Mouse (Mus musculus) lung, adult 18-20 months (tissue): ENCODE data around the gene Efna4.

Experiments used
- DNase-seq, 2 experiments: peaks; one replicate each; pipeline ENCODE4 v3.0.0; 2022; ENCODE audit warnings: mixed read lengths in 2 of 2

The Efna4 gene

GRCm38 (mm10) chr3:89330346-89330745, 7.5 kb downstream of the Efna4 start:
- no peak for DNase-seq

- no peak for DNase-seq
Observed at GRCm38 (mm10) chr3:89328623-89329022, 9.2 kb downstream of the Efna4 start.

- DNase-seq, result no peak
Observed at GRCm38 (mm10) chr3:89327371-89327870, 10.4 kb downstream of the Efna4 start.

GRCm38 (mm10) chr3:89325882-89326281, 11.9 kb downstream of the Efna4 start:
- no peak for DNase-seq

GRCm38 (mm10) chr3:89322514-89323165, 15.2 kb downstream of the Efna4 start, which contains the start of gene Efna3:
TSS of gene Efna3 (minus strand) at chr3:89322965.
- peak; percentile 74 to 76 for DNase-seq

- no peak for DNase-seq
Observed at GRCm38 (mm10) chr3:89322131-89322500, 15.7 kb downstream of the Efna4 start.

- DNase-seq, result peak in 1 of 2 experiments; percentile 23
Observed at GRCm38 (mm10) chr3:89321183-89322130, 16.4 kb downstream of the Efna4 start.

GRCm38 (mm10) chr3:89320581-89321182, 17.1 kb downstream of the Efna4 start:
- DNase-seq, result peak in 1 of 2 experiments; percentile 21

GRCm38 (mm10) chr3:89319591-89320350, 18.1 kb downstream of the Efna4 start:
- DNase-seq, result no peak

- DNase-seq, result no peak
Observed at GRCm38 (mm10) chr3:89318971-89319590, 18.7 kb downstream of the Efna4 start.

GRCm38 (mm10) chr3:89318316-89318715, 19.5 kb downstream of the Efna4 start:
- DNase-seq, result no peak

GRCm38 (mm10) chr3:89317246-89317645, 20.6 kb downstream of the Efna4 start:
- DNase-seq, result no peak

GRCm38 (mm10) chr3:89316833-89317232, 21.0 kb downstream of the Efna4 start:
- DNase-seq, result peak; percentile 86 to 90

GRCm38 (mm10) chr3:89315930-89316831, 21.6 kb downstream of the Efna4 start:
- peak; percentile 41 to 49 for DNase-seq

GRCm38 (mm10) chr3:89315195-89315929, 22.5 kb downstream of the Efna4 start:
- DNase-seq, result peak; percentile 79 to 85

GRCm38 (mm10) chr3:89314791-89315190, 23.0 kb downstream of the Efna4 start:
- DNase-seq, result peak; percentile 68 to 79

GRCm38 (mm10) chr3:89314340-89314739, 23.5 kb downstream of the Efna4 start:
- DNase-seq, result peak; percentile 81 to 90

GRCm38 (mm10) chr3:89308089-89308488, 29.7 kb downstream of the Efna4 start:
- peak; percentile 75 to 81 for DNase-seq

GRCm38 (mm10) chr3:89305551-89306325, 32.1 kb downstream of the Efna4 start:
- peak; percentile 42 to 55 for DNase-seq
